Mouse (Mus musculus): ENCODE results near the gene Triml2.

The Triml2 gene

GRCm38 (mm10) chr8:43180054-43180690 is at the start of gene Triml2:
Gene Triml2 (plus strand): TSS chr8:43180541.
- no peak for DNase-seq

GRCm38 (mm10) chr8:43141386-43141785 is 39.0 kb upstream of the Triml2 start, which contains the start of gene Triml1:
Gene Triml1 (minus strand): TSS chr8:43141486.
- no peak for DNase-seq

- DNase-seq: no peak
Measured at GRCm38 (mm10) chr8:43149307-43149706, 31.0 kb upstream of the Triml2 start.

GRCm38 (mm10) chr8:43163255-43163654 is 17.1 kb upstream of the Triml2 start:
- DNase-seq: no peak

- DNase-seq: no peak
Measured at GRCm38 (mm10) chr8:43164453-43164852, 15.9 kb upstream of the Triml2 start.

- DNase-seq: no peak
Measured at GRCm38 (mm10) chr8:43168083-43168482, 12.3 kb upstream of the Triml2 start.

GRCm38 (mm10) chr8:43169249-43169755 is 11.0 kb upstream of the Triml2 start:
- no peak for DNase-seq

GRCm38 (mm10) chr8:43176766-43177486 is 3.4 kb upstream of the Triml2 start:
- no peak for DNase-seq

GRCm38 (mm10) chr8:43178263-43178662 is 2.1 kb upstream of the Triml2 start:
- DNase-seq: peak in 1 of 2 experiments; percentile 11

- no peak for DNase-seq
Measured at GRCm38 (mm10) chr8:43179189-43179588, 1.2 kb upstream of the Triml2 start.

- DNase-seq: no peak
Measured at GRCm38 (mm10) chr8:43182281-43182680, 1.9 kb downstream of the Triml2 start.

GRCm38 (mm10) chr8:43215554-43215953 is 35.2 kb downstream of the Triml2 start:
- no peak for DNase-seq

GRCm38 (mm10) chr8:43243326-43243725 is 63.0 kb downstream of the Triml2 start:
- DNase-seq: no peak

Measured in kidney, adult 8-10 months (tissue).